Mouse (Mus musculus): ENCODE results near the gene Coro1a.

DNA sequence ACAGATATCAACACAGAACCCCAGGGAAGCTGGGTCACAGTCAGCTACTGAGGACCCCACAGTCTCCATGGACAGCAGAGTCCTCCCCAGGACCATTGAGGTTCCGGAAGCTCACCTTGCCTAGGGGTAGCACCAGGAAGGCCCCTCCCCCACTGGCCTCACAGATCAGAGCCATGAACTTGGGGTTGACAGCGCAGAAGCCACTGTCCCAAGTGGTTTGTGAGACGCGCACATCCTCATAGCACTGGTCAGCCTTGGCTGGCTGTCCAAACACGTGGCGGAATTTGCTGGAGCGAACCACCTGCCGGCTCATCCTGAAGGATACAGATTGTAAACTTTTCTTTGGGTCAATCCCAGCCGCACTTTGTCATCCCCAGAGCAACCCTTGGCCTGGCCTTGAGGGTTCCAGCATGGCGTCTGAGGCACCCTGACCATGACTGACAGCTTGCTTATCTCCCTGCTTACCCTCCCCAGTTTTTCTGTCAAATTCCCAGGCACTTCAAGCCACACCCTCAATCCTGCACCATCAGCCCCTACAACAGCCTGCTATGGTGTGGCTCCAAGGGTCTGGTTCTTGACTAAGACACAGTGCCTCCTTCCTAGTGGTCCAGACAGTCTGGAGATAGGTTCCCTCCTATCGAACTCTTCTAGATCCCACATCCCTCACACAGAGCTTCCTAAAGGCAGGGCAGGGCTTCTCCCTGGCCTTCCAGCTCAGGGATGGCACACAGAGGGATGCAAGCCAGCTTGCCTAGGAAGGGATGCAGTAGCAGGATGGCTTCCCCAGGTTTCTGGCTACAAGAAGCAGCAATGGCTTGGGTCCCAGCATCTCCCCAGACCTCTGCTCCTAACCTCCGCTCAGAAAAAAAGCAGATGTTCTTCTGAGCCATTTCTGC lies 4.5 kb downstream of the Coro1a start:
- TF ChIP-seq CTCF (IDR thresholded peaks at IDR 0.05; ENCODE audit: control insufficient read depth, insufficient read depth, insufficient read length) (no peak), MYOG (IDR thresholded peaks at IDR 0.05; ENCODE audit: control insufficient read depth, extremely low read depth, insufficient read length) (no peak), USF1 (IDR thresholded peaks at IDR 0.05; ENCODE audit: low read depth) (no peak), MAX (IDR thresholded peaks at IDR 0.05) (no peak), FOSL1 (IDR thresholded peaks at IDR 0.05; ENCODE audit: insufficient read depth, low read length, poor library complexity, severe bottlenecking) (no peak), CEBPB (IDR thresholded peaks at IDR 0.05; ENCODE audit: low read depth) (no peak), MYOD1 (IDR thresholded peaks at IDR 0.05; ENCODE audit: control insufficient read depth, insufficient read length, low read depth) (no peak)

Data from C2C12 (cell line).